Mouse (Mus musculus): Measurements from ENCODE around the gene Ggnbp2.

GRCm38 (mm10) chr11:84919951-84920350 is 49.3 kb upstream of the Ggnbp2 start:
- no peak for TF ChIP-seq CTCF (IDR thresholded peaks at IDR 0.05; ENCODE audit: low read depth, low read length)
- no peak for TF ChIP-seq TAL1 (conservative IDR thresholded peaks at IDR 0.05; ENCODE audit: low read depth, low read length)
- TF ChIP-seq GATA1 (IDR thresholded peaks at IDR 0.05; ENCODE audit: borderline replicate concordance, low read length) = no peak
- TF ChIP-seq GATA2 (IDR thresholded peaks at IDR 0.05; ENCODE audit: borderline replicate concordance, low read depth, low read length) = no peak
- TF ChIP-seq POLR2AphosphoS5 (IDR thresholded peaks at IDR 0.05; ENCODE audit: insufficient replicate concordance, low read depth, low read length) = no peak
